Mouse (Mus musculus): ENCODE data around the gene Aldh3b2. TPM values are rescaled to one million over a fixed set of nuclear protein-coding genes. Genes with fewer than 3 reads are reported as not detected.

Gene Aldh3b2
- polyA plus RNA-seq, 1 experiment from 2014 or later: 0.40 TPM

GRCm38 (mm10) chr19:4018743-4019583 lies 46.8 kb downstream of the Aldh3b2 start:
- peak; percentile 81; the same call in 1 of the 2 replicates for ATAC-seq (ENCODE audit: low read depth)
- WGBS: 27% methylated on average over 18 of the region's 18 CpGs
- no peak overlapping the region for H3K4me3 ChIP-seq (ENCODE audit: low read depth, low read length)
- H3K4me1 ChIP-seq (ENCODE audit: control insufficient read depth, insufficient read depth, low read length): no peaks in the 10 kb centered on the region
- no peaks in the 10 kb centered on the region for H3K9me3 ChIP-seq (ENCODE audit: control insufficient read depth, low read length)
- H3K27ac ChIP-seq (ENCODE audit: low read depth, low read length): no peak overlapping the region
- no peak overlapping the region for H3K4me2 ChIP-seq (ENCODE audit: low read depth, low read length)
- H3K36me3 ChIP-seq (ENCODE audit: control insufficient read depth, insufficient read depth, low read length): no peaks in the 10 kb centered on the region
- H3K27me3 ChIP-seq (ENCODE audit: control insufficient read depth, insufficient read depth, low read length): no peaks in the 10 kb centered on the region
- no peak overlapping the region for H3K9ac ChIP-seq (replicated peaks; ENCODE audit: low read depth, low read length)

DNA sequence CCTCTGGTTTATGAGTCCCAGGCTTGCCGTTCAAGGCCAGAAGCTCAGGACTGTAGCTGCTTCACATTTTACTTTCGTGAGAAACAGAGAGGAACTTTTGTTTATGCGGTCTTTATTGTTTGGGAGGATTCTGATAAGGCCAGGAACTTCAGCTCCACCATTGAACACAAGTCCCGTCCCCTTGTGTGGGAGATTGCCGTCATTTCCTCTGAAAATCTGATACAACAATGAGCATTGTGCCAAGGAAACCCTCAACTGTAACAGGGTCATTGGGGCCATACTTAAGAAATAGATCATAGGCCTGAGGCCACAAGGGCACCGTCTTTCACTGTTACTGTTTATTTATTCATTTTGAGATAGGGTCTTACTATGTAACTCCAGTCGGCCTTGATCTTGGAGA lies 51.1 kb downstream of the Aldh3b2 start:
- Histone ChIP-seq H3K27ac (ENCODE audit: low read depth, low read length) (no peak overlapping the region), H3K4me1 (ENCODE audit: control insufficient read depth, insufficient read depth, low read length) (no peaks in the 10 kb centered on the region), H3K4me3 (ENCODE audit: low read depth, low read length) (no peak overlapping the region), H3K9ac (replicated peaks; ENCODE audit: low read depth, low read length) (no peak overlapping the region), H3K9me3 (ENCODE audit: control insufficient read depth, low read length) (no peaks in the 10 kb centered on the region), H3K36me3 (ENCODE audit: control insufficient read depth, insufficient read depth, low read length) (no peaks in the 10 kb centered on the region), H3K27me3 (ENCODE audit: control insufficient read depth, insufficient read depth, low read length) (no peaks in the 10 kb centered on the region), H3K4me2 (ENCODE audit: low read depth, low read length) (no peak overlapping the region)
- WGBS: 80% methylated on average over 7 of the region's 7 CpGs
- ATAC-seq (ENCODE audit: low read depth): no peak

DNA sequence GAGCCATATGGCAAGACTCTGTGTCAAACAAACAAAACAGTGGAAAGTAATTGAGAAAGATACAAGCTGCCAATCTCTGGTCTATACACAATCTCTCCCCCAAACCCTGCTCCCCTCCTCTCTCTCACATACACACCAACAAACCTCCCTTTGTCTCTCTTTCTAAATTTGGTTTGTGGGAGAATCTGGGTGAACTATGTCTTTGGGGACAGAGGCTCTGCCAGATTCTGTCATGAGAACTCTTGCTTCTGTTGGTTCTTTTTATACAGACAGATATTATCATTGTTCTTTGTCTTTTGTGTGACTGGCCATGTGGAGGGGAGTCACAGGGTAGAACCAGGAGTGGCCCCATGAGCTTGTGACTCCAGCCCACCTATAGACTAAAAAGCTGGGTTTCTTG lies 55.4 kb downstream of the Aldh3b2 start:
- no peak overlapping the region for H3K4me3 ChIP-seq (ENCODE audit: low read depth, low read length)
- H3K27ac ChIP-seq (ENCODE audit: low read depth, low read length): no peak overlapping the region
- H3K9ac ChIP-seq (replicated peaks; ENCODE audit: low read depth, low read length): no peak overlapping the region
- H3K27me3 ChIP-seq (ENCODE audit: control insufficient read depth, insufficient read depth, low read length): no peaks in the 10 kb centered on the region
- ATAC-seq (ENCODE audit: low read depth): no peak
- no peaks in the 10 kb centered on the region for H3K4me1 ChIP-seq (ENCODE audit: control insufficient read depth, insufficient read depth, low read length)
- no peaks in the 10 kb centered on the region for H3K36me3 ChIP-seq (ENCODE audit: control insufficient read depth, insufficient read depth, low read length)
- no peaks in the 10 kb centered on the region for H3K9me3 ChIP-seq (ENCODE audit: control insufficient read depth, low read length)
- no peak overlapping the region for H3K4me2 ChIP-seq (ENCODE audit: low read depth, low read length)

Other genes starting within 250 kb of the Aldh3b2 start
- 65.3 and 66.3 TPM in 2 replicates for gene Kmt5b, start 204.9 kb upstream of the Aldh3b2 start, polyA plus RNA-seq (2014; fragmentation: Nextera tagmentation; extraction: Ambion mirVana)
- gene Chka, start 120.6 kb upstream of the Aldh3b2 start, polyA plus RNA-seq (2014; fragmentation: Nextera tagmentation; extraction: Ambion mirVana): 61.2 and 71.1 TPM in 2 replicates
- gene Tcirg1, start 65.2 kb upstream of the Aldh3b2 start, polyA plus RNA-seq (2014; fragmentation: Nextera tagmentation; extraction: Ambion mirVana): 8.6 and 16.7 TPM in 2 replicates
- gene Ndufs8, start 59.6 kb upstream of the Aldh3b2 start, polyA plus RNA-seq (2014; fragmentation: Nextera tagmentation; extraction: Ambion mirVana): 316 and 358 TPM in 2 replicates
- gene Aldh3b1, start 42.5 kb upstream of the Aldh3b2 start, polyA plus RNA-seq (2014; fragmentation: Nextera tagmentation; extraction: Ambion mirVana): 2.1 and 3.1 TPM in 2 replicates
- gene Unc93b1, start 37.1 kb upstream of the Aldh3b2 start, polyA plus RNA-seq (2014; fragmentation: Nextera tagmentation; extraction: Ambion mirVana): 4.6 and 8.9 TPM in 2 replicates
- not detected in 2 replicates for gene Aldh3b3, start 13.7 kb upstream of the Aldh3b2 start, polyA plus RNA-seq (2014; fragmentation: Nextera tagmentation; extraction: Ambion mirVana)
- 1.6 and 3.0 TPM in 2 replicates for gene Acy3, start 14.2 kb downstream of the Aldh3b2 start, polyA plus RNA-seq (2014; fragmentation: Nextera tagmentation; extraction: Ambion mirVana)
- not detected in 2 replicates for gene Tbx10, start 20.4 kb downstream of the Aldh3b2 start, polyA plus RNA-seq (2014; fragmentation: Nextera tagmentation; extraction: Ambion mirVana)
- gene Nudt8, start 28.3 kb downstream of the Aldh3b2 start, polyA plus RNA-seq (2014; fragmentation: Nextera tagmentation; extraction: Ambion mirVana): 29.4 and 33.7 TPM in 2 replicates
- 3.8 and 4.9 TPM in 2 replicates for gene Gm49405, start 28.3 kb downstream of the Aldh3b2 start, polyA plus RNA-seq (2014; fragmentation: Nextera tagmentation; extraction: Ambion mirVana)
- 6.2 and 6.5 TPM in 2 replicates for gene Doc2g, start 31.0 kb downstream of the Aldh3b2 start, polyA plus RNA-seq (2014; fragmentation: Nextera tagmentation; extraction: Ambion mirVana)
- gene Ndufv1, start 40.5 kb downstream of the Aldh3b2 start, polyA plus RNA-seq (2014; fragmentation: Nextera tagmentation; extraction: Ambion mirVana): 241 and 262 TPM in 2 replicates
- 437 and 484 TPM in 2 replicates for gene Gstp1, start 65.7 kb downstream of the Aldh3b2 start, polyA plus RNA-seq (2014; fragmentation: Nextera tagmentation; extraction: Ambion mirVana)
- 2.4 TPM in 1 of 2 replicates, not detected in the other for gene Gstp2, start 73.7 kb downstream of the Aldh3b2 start, polyA plus RNA-seq (2014; fragmentation: Nextera tagmentation; extraction: Ambion mirVana)
- gene Gstp3, start 87.2 kb downstream of the Aldh3b2 start, polyA plus RNA-seq (2014; fragmentation: Nextera tagmentation; extraction: Ambion mirVana): not detected in 2 replicates
- gene Cabp2, start 109.2 kb downstream of the Aldh3b2 start, polyA plus RNA-seq (2014; fragmentation: Nextera tagmentation; extraction: Ambion mirVana): not detected in 2 replicates
- 78.3 and 81.1 TPM in 2 replicates for gene Cdk2ap2, start 124.9 kb downstream of the Aldh3b2 start, polyA plus RNA-seq (2014; fragmentation: Nextera tagmentation; extraction: Ambion mirVana)
- 65.1 and 76.5 TPM in 2 replicates for gene Pitpnm1, start 127.7 kb downstream of the Aldh3b2 start, polyA plus RNA-seq (2014; fragmentation: Nextera tagmentation; extraction: Ambion mirVana)
- 98.8 and 110 TPM in 2 replicates for gene Aip, start 153.5 kb downstream of the Aldh3b2 start, polyA plus RNA-seq (2014; fragmentation: Nextera tagmentation; extraction: Ambion mirVana)
- gene Gpr152, start 167.5 kb downstream of the Aldh3b2 start, polyA plus RNA-seq (2014; fragmentation: Nextera tagmentation; extraction: Ambion mirVana): not detected in 2 replicates
- 0.13 and 0.31 TPM in 2 replicates for gene Cabp4, start 171.7 kb downstream of the Aldh3b2 start, polyA plus RNA-seq (2014; fragmentation: Nextera tagmentation; extraction: Ambion mirVana)
- 86.9 and 105 TPM in 2 replicates for gene Coro1b, start 176.3 kb downstream of the Aldh3b2 start, polyA plus RNA-seq (2014; fragmentation: Nextera tagmentation; extraction: Ambion mirVana)
- 0.51 and 1.0 TPM in 2 replicates for gene Ptprcap, start 181.3 kb downstream of the Aldh3b2 start, polyA plus RNA-seq (2014; fragmentation: Nextera tagmentation; extraction: Ambion mirVana)
- gene Rps6kb2, start 191.0 kb downstream of the Aldh3b2 start, polyA plus RNA-seq (2014; fragmentation: Nextera tagmentation; extraction: Ambion mirVana): 40.9 and 45.1 TPM in 2 replicates
- 3.0 and 6.1 TPM in 2 replicates for gene Carns1, start 203.2 kb downstream of the Aldh3b2 start, polyA plus RNA-seq (2014; fragmentation: Nextera tagmentation; extraction: Ambion mirVana)
- gene Tbc1d10c, start 219.0 kb downstream of the Aldh3b2 start, polyA plus RNA-seq (2014; fragmentation: Nextera tagmentation; extraction: Ambion mirVana): 0.79 and 1.1 TPM in 2 replicates
- 574 and 606 TPM in 2 replicates for gene Ppp1ca, start 219.7 kb downstream of the Aldh3b2 start, polyA plus RNA-seq (2014; fragmentation: Nextera tagmentation; extraction: Ambion mirVana)
- gene Rad9a, start 229.3 kb downstream of the Aldh3b2 start, polyA plus RNA-seq (2014; fragmentation: Nextera tagmentation; extraction: Ambion mirVana): 23.0 and 23.7 TPM in 2 replicates
- 0.78 and 1.5 TPM in 2 replicates for gene Clcf1, start 241.9 kb downstream of the Aldh3b2 start, polyA plus RNA-seq (2014; fragmentation: Nextera tagmentation; extraction: Ambion mirVana)
- gene AC109138.7, start 242.0 kb downstream of the Aldh3b2 start, polyA plus RNA-seq (2014; fragmentation: Nextera tagmentation; extraction: Ambion mirVana): not detected in 2 replicates